Mouse (Mus musculus) ES-E14 (cell line): Measurements from ENCODE around the gene Adcy4.

Experiments used
- CHD2 ChIP-seq: IDR thresholded peaks from 2 replicates; pipeline ENCODE4 v1.6.1; 2014; ENCODE audit warnings: mild to moderate bottlenecking, low read depth, low read length, inconsistent platforms
- HCFC1 ChIP-seq: IDR thresholded peaks from 2 replicates; pipeline ENCODE4 v1.6.1; 2012; ENCODE audit warnings: low read length, inconsistent platforms, borderline replicate concordance; ENCODE audit not compliant: insufficient read depth
- MAFK ChIP-seq: IDR thresholded peaks from 2 replicates; pipeline ENCODE4 v1.6.1; 2014; ENCODE audit warnings: mild to moderate bottlenecking, low read depth, low read length, inconsistent platforms; ENCODE audit not compliant: insufficient read depth
- ZNF384 ChIP-seq: IDR thresholded peaks from 2 replicates; pipeline ENCODE4 v1.6.1; 2012; ENCODE audit warnings: low read depth, low read length, inconsistent platforms

- TF ChIP-seq ZNF384 (no peak), CHD2 (no peak), MAFK (no peak), HCFC1 (no peak)
These were observed 4.2 kb downstream of the Adcy4 start for GRCm38 (mm10) chr14:55779656-55780055.
